Mouse (Mus musculus) E14TG2a.4 (cell line): Measurements from ENCODE around the gene LTO1.
A peak's percentile ranks its signal among the peaks of the same experiment; 100 is the strongest.

ENCODE experiments used
- H3K27me3 ChIP-seq: 2 replicates; pipeline ENCODE4 v1.6.1; 2014; ENCODE audit warnings: low read length, control low read depth; ENCODE audit not compliant: insufficient read depth
- H3K36me3 ChIP-seq: 2 replicates; pipeline ENCODE4 v1.6.1; 2014; ENCODE audit warnings: low read length, control low read depth; ENCODE audit not compliant: insufficient read depth
- H3K4me1 ChIP-seq: replicated peaks from 2 replicates; pipeline ENCODE4 v1.6.1; 2014; ENCODE audit warnings: low read depth, low read length, control low read depth
- H3K4me3 ChIP-seq: replicated peaks from 2 replicates; pipeline ENCODE4 v1.5.1; 2014; ENCODE audit warnings: mild to moderate bottlenecking, low read length
- H3K9me3 ChIP-seq: 2 replicates; pipeline ENCODE4 v1.6.1; 2014; ENCODE audit warnings: low read length, control low read depth
- CTCF ChIP-seq: conservative IDR thresholded peaks from 2 replicates; pipeline ENCODE4 v1.5.1; 2014; ENCODE audit warnings: low read length
- NANOG ChIP-seq: IDR thresholded peaks from 2 replicates; pipeline ENCODE4 v1.6.1; 2014; ENCODE audit warnings: borderline replicate concordance, low read length, mixed read lengths
- POU5F1 ChIP-seq: IDR thresholded peaks from 2 replicates; pipeline ENCODE4 v1.6.1; 2014; ENCODE audit warnings: low read length, borderline replicate concordance

LTO1 gene

GRCm38 (mm10) chr7:144927591-144927990 is 12.7 kb downstream of the LTO1 start:
- peaks cover 60% of the 10 kb centered on the region for H3K36me3 ChIP-seq
- no peak overlapping the region for H3K4me3 ChIP-seq
- H3K4me1 ChIP-seq, result peaks cover 33% of the 10 kb centered on the region
- no peak for TF ChIP-seq NANOG
- no peaks in the 10 kb centered on the region for H3K27me3 ChIP-seq
- H3K9me3 ChIP-seq, result no peaks in the 10 kb centered on the region

GRCm38 (mm10) chr7:144928009-144928888 is 13.3 kb downstream of the LTO1 start:
- H3K4me3 ChIP-seq, result no peak overlapping the region
- H3K36me3 ChIP-seq, result peaks cover 66% of the 10 kb centered on the region
- H3K9me3 ChIP-seq, result no peaks in the 10 kb centered on the region
- no peaks in the 10 kb centered on the region for H3K27me3 ChIP-seq
- TF ChIP-seq CTCF, result no peak
- TF ChIP-seq NANOG, result no peak
- no peak for TF ChIP-seq POU5F1
- H3K4me1 ChIP-seq, result peaks cover 40% of the 10 kb centered on the region

GRCm38 (mm10) chr7:144928889-144929210 is 13.9 kb downstream of the LTO1 start:
- H3K27me3 ChIP-seq, result no peaks in the 10 kb centered on the region
- TF ChIP-seq NANOG (no peak), POU5F1 (no peak), CTCF (no peak)
- H3K4me1 ChIP-seq, result peaks cover 46% of the 10 kb centered on the region
- H3K4me3 ChIP-seq, result no peak overlapping the region
- no peaks in the 10 kb centered on the region for H3K9me3 ChIP-seq
- peaks cover 72% of the 10 kb centered on the region for H3K36me3 ChIP-seq

GRCm38 (mm10) chr7:144929506-144929905 is 14.6 kb downstream of the LTO1 start:
- H3K4me1 ChIP-seq, result peaks cover 52% of the 10 kb centered on the region

GRCm38 (mm10) chr7:144929931-144930330 is 15.0 kb downstream of the LTO1 start:
- Histone ChIP-seq H3K36me3 (peaks cover 72% of the 10 kb centered on the region), H3K9me3 (no peaks in the 10 kb centered on the region), H3K4me3 (no peak overlapping the region), H3K4me1 (peaks cover 57% of the 10 kb centered on the region), H3K27me3 (no peaks in the 10 kb centered on the region)
- TF ChIP-seq CTCF (no peak), NANOG (no peak), POU5F1 (no peak)

More at GRCm38 (mm10) chr7:144929506-144929905, 14.6 kb downstream of the LTO1 start:
- H3K27me3 ChIP-seq, result no peaks in the 10 kb centered on the region
- H3K9me3 ChIP-seq, result no peaks in the 10 kb centered on the region
- peaks cover 72% of the 10 kb centered on the region for H3K36me3 ChIP-seq
- H3K4me3 ChIP-seq, result no peak overlapping the region
- TF ChIP-seq CTCF (no peak), NANOG (no peak), POU5F1 (no peak)

- H3K9me3 ChIP-seq, result no peaks in the 10 kb centered on the region
- peaks cover 75% of the 10 kb centered on the region for H3K4me1 ChIP-seq
- TF ChIP-seq CTCF (peak; percentile 82), NANOG (no peak)
- no peak overlapping the region for H3K4me3 ChIP-seq
- peaks cover 88% of the 10 kb centered on the region for H3K36me3 ChIP-seq
- no peaks in the 10 kb centered on the region for H3K27me3 ChIP-seq
Measured at GRCm38 (mm10) chr7:144931778-144932177, 16.9 kb downstream of the LTO1 start.

GRCm38 (mm10) chr7:144932389-144932937 is 17.6 kb downstream of the LTO1 start:
- H3K27me3 ChIP-seq, result no peaks in the 10 kb centered on the region
- peaks cover 94% of the 10 kb centered on the region for H3K36me3 ChIP-seq
- peaks cover 81% of the 10 kb centered on the region for H3K4me1 ChIP-seq
- no peak for TF ChIP-seq NANOG
- TF ChIP-seq CTCF, result no peak
- no peak for TF ChIP-seq POU5F1
- no peaks in the 10 kb centered on the region for H3K9me3 ChIP-seq
- H3K4me3 ChIP-seq, result no peak overlapping the region

- TF ChIP-seq NANOG (no peak), POU5F1 (no peak), CTCF (no peak)
- no peaks in the 10 kb centered on the region for H3K9me3 ChIP-seq
- peaks cover 87% of the 10 kb centered on the region for H3K4me1 ChIP-seq
- H3K27me3 ChIP-seq, result 0 out of 2 replicates have a peak, but pooled peaks cover 5% of the 10 kb centered on the region
- H3K36me3 ChIP-seq, result peaks cover 92% of the 10 kb centered on the region
- H3K4me3 ChIP-seq, result no peak overlapping the region
Measured at GRCm38 (mm10) chr7:144933336-144933735, 18.4 kb downstream of the LTO1 start.

GRCm38 (mm10) chr7:144933796-144934195 is 18.9 kb downstream of the LTO1 start:
- Histone ChIP-seq H3K27me3 (peaks cover 9% of the 10 kb centered on the region), H3K9me3 (no peaks in the 10 kb centered on the region), H3K4me1 (peaks cover 85% of the 10 kb centered on the region), H3K36me3 (peaks cover 87% of the 10 kb centered on the region), H3K4me3 (no peak overlapping the region)
- TF ChIP-seq NANOG (no peak), POU5F1 (no peak), CTCF (no peak)
